Mouse (Mus musculus) heart, postnatal 0 days (tissue): ENCODE measurements at regions not wholly inside any gene's neighbourhood (a gene's known extent, or its start where the extent isn't known, plus 50 kb on each side); places are given as distances from the start of the nearest gene placed in this dataset.

Experiments used
- CTCF ChIP-seq: IDR thresholded peaks from 2 replicates; pipeline ENCODE4 v1.5.1; 2016; ENCODE audit warnings: antibody characterized with exemption, control low read depth, low read depth
- EP300 ChIP-seq: IDR thresholded peaks from 2 replicates; pipeline ENCODE4 v1.6.1; 2016; ENCODE audit warnings: antibody characterized with exemption, low read depth

- no peak for TF ChIP-seq EP300
- TF ChIP-seq CTCF = no peak
These were observed 335.6 kb downstream of the Tmem38b start for GRCm38 (mm10) chr4:54161337-54161993.
